Mouse (Mus musculus): ENCODE results near the gene Olfr1454.

Olfr1454 gene

DNA sequence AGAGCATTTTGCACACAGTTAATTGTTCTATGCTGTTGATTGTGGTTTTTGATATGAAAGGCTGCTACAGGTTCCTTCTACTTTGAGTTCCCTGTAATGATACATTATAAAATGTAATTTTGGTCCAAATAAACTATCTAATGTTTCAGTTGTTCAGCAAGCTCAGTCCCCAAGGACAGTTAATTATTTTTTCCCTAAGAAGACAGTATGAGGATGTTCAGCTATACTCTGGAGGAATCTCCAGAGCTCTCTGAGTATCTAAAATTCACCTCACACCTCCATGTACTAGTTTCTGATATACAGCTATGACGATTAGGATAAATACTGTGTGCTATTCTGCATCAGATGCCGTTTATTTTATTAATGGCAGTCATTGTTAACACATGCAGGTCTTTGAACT lies at the start of gene Olfr1454:
TSS of gene Olfr1454 (plus strand) at position 301 of the 400 bp plus-strand sequence.
- DNase-seq (ENCODE audit: low spot score): no peak

- no peak for DNase-seq (ENCODE audit: low spot score)
Observed at GRCm38 (mm10) chr19:13028227-13028626, 32.2 kb upstream of the Olfr1454 start, which contains the start of gene Olfr1453. TSS of gene Olfr1453 (minus strand) at chr19:13028327.

- DNase-seq (ENCODE audit: low spot score): no peak
Observed at GRCm38 (mm10) chr19:13093908-13094307, 33.5 kb downstream of the Olfr1454 start.

DNA sequence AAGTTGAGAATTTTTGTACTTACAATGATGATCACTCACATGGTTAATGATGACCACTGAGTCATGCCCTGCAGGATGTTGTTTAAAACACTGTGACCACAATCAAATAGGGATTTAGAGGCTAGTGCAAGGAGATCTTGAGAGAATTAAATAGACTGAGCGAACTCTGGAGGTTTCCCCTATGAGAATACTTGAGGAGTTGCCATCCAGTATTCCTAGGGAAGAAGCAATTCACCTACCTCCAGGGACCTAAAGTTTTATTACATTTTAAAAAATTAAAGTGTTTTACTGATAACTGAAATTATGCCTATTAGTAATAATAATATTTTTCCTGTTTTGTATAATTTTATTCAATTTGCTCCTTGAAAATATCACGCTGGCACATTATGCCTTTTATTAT lies 37.4 kb downstream of the Olfr1454 start, which contains the start of gene Olfr1457:
TSS of gene Olfr1457 (minus strand) at position 101 of the 400 bp plus-strand sequence.
- DNase-seq (ENCODE audit: low spot score): no peak

GRCm38 (mm10) chr19:13106675-13107074 lies 46.3 kb downstream of the Olfr1454 start, which contains the start of gene Olfr1458:
TSS of gene Olfr1458 (minus strand) at chr19:13106775.
- DNase-seq (ENCODE audit: low spot score): no peak

Data from urinary bladder, postnatal 10 days (tissue).